Mouse (Mus musculus): Measurements from ENCODE around the gene Rps19bp1. TPM values are rescaled to one million over a fixed set of nuclear protein-coding genes. Genes with fewer than 3 reads are reported as not detected.

Gene Rps19bp1
- polyA plus RNA-seq, 1 experiment from 2014 or later: 75.5 TPM

Other genes starting within 250 kb of the Rps19bp1 start
- 4.4 and 4.8 TPM in 2 replicates for gene Pdgfb, start 249.3 kb downstream of the Rps19bp1 start, polyA plus RNA-seq (2015; fragmentation: Nextera tagmentation; extraction: Ambion mirVana)
- gene Syngr1, start 173.0 kb downstream of the Rps19bp1 start, polyA plus RNA-seq (2015; fragmentation: Nextera tagmentation; extraction: Ambion mirVana): 61.4 and 62.1 TPM in 2 replicates
- gene Rpl3, start 172.4 kb downstream of the Rps19bp1 start, polyA plus RNA-seq (2015; fragmentation: Nextera tagmentation; extraction: Ambion mirVana): 522 and 525 TPM in 2 replicates
- 42.5 and 43.5 TPM in 2 replicates for gene Tab1, start 131.2 kb downstream of the Rps19bp1 start, polyA plus RNA-seq (2015; fragmentation: Nextera tagmentation; extraction: Ambion mirVana)
- gene Mgat3, start 90.6 kb downstream of the Rps19bp1 start, polyA plus RNA-seq (2015; fragmentation: Nextera tagmentation; extraction: Ambion mirVana): 15.5 and 16.3 TPM in 2 replicates
- 35.8 and 39.3 TPM in 2 replicates for gene Mief1, start 30.3 kb downstream of the Rps19bp1 start, polyA plus RNA-seq (2015; fragmentation: Nextera tagmentation; extraction: Ambion mirVana)
- gene AC140267.1, start 28.5 kb downstream of the Rps19bp1 start, polyA plus RNA-seq (2015; fragmentation: Nextera tagmentation; extraction: Ambion mirVana): 2.3 TPM in 1 of 2 replicates, not detected in the other
- 120 and 121 TPM in 2 replicates for gene Atf4, start 9.1 kb downstream of the Rps19bp1 start, polyA plus RNA-seq (2015; fragmentation: Nextera tagmentation; extraction: Ambion mirVana)
- gene Cacna1i, start 22.9 kb upstream of the Rps19bp1 start, polyA plus RNA-seq (2015; fragmentation: Nextera tagmentation; extraction: Ambion mirVana): 1.1 and 1.8 TPM in 2 replicates